Mouse (Mus musculus): ENCODE measurements at regions not wholly inside any gene's neighbourhood (a gene's known extent, or its start where the extent isn't known, plus 50 kb on each side); places are given as distances from the start of the nearest gene placed in this dataset.

- no peak for DNase-seq (ENCODE audit: low spot score)
Measured at GRCm38 (mm10) chr9:92856410-92857083, 314.5 kb downstream of the Plod2 start.

GRCm38 (mm10) chr9:92865822-92866221 is 323.8 kb downstream of the Plod2 start:
- DNase-seq (ENCODE audit: low spot score), result no peak

DNA sequence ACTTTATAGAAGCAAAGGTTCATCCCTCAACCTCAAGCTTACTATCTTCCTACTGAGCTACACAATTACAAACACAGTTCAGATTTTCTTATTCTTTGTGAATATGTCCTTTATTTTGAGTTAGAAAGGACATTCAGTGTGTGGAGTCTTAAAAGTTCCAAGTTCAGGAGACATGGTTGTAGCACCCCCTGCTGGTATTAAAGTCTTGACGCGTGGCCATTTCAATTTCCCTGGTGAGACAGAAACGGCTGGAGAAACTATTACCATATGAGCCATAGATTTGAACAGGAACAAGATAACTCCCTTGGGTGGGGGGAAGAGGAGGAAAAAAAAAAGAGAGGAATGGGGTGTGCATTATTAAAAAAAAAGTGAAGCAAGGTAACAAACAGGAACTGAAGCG is 336.6 kb downstream of the Plod2 start:
- DNase-seq (ENCODE audit: low spot score), result peak; percentile 11

DNA sequence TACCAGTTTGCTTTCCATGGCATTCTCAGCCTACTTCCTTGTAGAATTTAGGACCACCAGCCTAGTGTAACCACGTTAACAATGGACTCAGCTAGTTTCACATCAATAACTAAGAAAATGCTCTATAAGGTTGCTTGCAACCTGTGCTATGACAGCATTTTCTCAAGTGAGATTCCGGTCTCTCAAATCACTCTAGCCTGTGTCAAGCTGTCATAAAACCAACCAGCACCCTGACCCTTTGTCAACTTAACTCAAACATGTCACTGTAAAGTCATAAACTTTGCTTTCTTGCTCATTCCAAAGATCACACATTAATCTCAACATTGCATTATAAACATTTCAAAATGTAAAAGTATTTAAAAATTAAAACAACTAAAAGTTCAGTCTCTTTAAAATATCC is 337.8 kb downstream of the Plod2 start:
- no peak for DNase-seq (ENCODE audit: low spot score)

DNA sequence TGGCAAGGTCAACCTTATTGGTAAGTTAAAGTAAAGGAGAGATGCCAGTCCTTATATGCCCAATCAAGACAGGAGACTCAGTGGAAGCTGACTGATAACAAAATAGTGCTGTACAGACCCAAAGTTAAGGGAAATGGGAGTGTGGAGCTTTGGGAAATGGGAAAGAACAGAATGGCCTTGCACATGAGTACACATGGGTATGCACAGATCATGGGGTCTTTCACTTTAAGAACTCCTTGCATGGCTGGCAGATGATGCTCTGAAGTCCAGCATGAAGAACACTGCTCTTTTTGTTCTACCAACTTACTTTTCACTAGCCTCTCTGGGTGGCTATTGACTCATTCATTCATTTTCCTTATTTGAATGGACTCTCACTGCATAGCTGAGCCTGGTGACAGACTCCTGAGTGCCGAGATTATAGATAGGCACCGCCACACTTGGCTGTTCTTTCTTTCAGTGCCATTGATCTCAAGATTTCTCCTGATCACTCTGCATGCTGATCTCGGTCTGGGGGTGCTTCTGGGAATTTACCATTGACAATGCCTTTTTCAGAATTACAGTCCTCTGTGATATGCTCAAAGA is 340.3 kb downstream of the Plod2 start:
- DNase-seq (ENCODE audit: low spot score), result no peak

GRCm38 (mm10) chr9:92890063-92890462 is 348.0 kb downstream of the Plod2 start:
- no peak for DNase-seq (ENCODE audit: low spot score)

DNA sequence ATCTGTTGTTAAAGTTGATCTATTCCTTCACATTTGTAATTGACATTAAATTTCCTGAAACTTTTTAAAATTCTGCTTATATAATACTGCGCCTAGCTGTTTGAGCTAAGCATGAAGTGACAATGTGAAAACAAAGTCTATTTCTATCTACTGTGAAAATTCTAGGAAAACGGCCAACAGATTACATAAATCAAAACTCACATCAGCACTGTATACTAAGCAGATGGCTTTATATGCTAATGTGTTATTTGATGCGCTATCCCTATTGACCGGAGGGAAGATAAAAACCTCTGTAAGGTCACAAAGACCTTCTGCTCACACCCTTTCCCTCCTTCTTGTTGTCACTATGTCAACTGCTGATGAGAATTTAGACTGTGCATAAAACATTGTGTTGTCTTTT is 357.7 kb downstream of the Plod2 start:
- no peak for DNase-seq (ENCODE audit: low spot score)

- DNase-seq (ENCODE audit: low spot score), result no peak
Measured at GRCm38 (mm10) chr9:92907102-92907501, 365.1 kb downstream of the Plod2 start.

DNA sequence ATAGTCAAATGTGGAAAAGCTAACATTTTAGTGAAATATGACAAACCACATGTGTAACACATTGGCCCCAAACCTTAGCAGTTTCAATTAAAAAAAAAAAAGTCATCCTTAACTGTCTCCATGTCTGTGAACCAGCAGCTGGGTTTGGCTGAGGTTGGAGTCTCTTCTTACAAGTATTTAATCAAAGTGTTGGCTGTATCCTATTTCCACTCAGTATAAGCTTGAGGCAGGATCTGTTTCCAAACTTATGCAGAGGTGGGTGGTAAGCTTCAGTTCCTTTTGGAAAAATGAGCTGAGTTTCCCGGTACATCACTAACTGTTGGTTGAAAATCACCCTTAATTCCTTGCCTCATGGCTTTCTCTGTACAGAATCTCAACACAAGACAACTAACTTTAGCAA is 377.4 kb downstream of the Plod2 start:
- no peak for DNase-seq (ENCODE audit: low spot score)

GRCm38 (mm10) chr9:92930231-92930966 is 388.4 kb downstream of the Plod2 start:
- DNase-seq (ENCODE audit: low spot score), result no peak

DNA sequence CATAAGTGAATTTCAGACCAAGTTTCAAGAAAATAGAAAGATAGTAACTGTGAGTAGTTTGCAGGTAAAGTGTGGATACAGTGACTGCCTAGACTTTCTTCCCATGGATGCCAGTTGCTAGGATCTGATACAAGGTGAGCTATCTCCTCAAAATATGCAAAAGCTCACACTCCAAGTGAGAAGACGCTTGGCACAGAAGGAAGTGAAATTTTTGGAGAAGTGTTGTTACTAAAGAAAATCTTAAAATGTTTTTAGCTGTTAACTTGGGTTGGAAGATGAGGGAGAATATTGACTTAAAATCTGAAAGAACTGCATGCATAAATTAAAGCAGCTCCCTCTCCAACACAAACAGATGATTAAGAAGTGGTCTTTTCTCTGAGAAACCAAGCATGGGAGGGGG is 395.8 kb downstream of the Plod2 start:
- no peak for DNase-seq (ENCODE audit: low spot score)

GRCm38 (mm10) chr9:92950092-92950491 is 408.1 kb downstream of the Plod2 start:
- no peak for DNase-seq (ENCODE audit: low spot score)

GRCm38 (mm10) chr9:92963275-92963674 is 421.3 kb downstream of the Plod2 start:
- DNase-seq (ENCODE audit: low spot score), result no peak

DNA sequence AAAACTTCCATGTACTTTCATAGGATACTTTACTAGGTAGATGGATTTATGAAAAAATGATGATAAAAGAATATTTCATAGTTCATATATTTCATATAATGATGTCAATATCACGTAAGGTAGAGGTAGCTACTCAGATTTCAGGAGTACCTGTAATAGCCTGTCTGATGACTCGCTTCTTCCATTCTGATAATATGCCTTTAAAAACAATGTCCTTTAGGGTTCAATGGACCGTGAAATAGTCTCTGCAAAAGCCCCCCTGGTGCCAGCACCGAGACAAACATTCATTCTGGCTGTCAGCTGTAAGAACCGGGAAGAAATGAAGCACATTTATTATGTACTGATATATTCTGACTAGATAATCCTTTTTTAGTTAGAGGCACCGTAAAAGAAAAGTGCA is 449.7 kb downstream of the Plod2 start:
- DNase-seq (ENCODE audit: low spot score), result no peak

- DNase-seq (ENCODE audit: low spot score), result no peak
Measured at GRCm38 (mm10) chr9:92996156-92996555, 454.1 kb downstream of the Plod2 start.

GRCm38 (mm10) chr9:93005182-93005953 is 463.3 kb downstream of the Plod2 start:
- DNase-seq (ENCODE audit: low spot score), result no peak

GRCm38 (mm10) chr9:93008511-93009302 is 466.7 kb downstream of the Plod2 start:
- DNase-seq (ENCODE audit: low spot score), result no peak

GRCm38 (mm10) chr9:93044298-93044912 is 502.4 kb downstream of the Plod2 start:
- DNase-seq (ENCODE audit: low spot score), result no peak

GRCm38 (mm10) chr9:93072140-93072539 is 530.1 kb downstream of the Plod2 start:
- no peak for DNase-seq (ENCODE audit: low spot score)

DNA sequence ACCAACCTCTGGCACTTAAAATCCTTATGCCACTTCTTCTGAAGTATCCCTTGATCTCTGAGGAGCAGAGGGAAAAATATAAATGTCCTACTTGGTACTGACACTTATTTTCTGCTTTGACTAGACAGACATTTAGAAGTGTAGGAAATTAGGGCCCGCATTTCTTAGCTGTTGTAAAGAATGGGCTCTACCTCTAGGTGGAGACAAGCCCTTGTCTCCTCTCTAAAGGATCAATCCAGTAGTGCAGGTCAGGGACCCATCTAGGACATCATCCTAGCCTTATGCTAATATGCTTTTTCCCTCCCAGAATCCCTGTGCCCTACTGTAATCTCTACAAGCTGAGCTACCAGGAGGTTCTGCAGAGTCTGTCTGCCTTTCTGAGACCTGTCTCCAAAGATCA is 541.1 kb downstream of the Plod2 start:
- DNase-seq (ENCODE audit: low spot score), result no peak
